ENCODE assay signal across 9 mouse cellular contexts in the genomic region with DNA sequence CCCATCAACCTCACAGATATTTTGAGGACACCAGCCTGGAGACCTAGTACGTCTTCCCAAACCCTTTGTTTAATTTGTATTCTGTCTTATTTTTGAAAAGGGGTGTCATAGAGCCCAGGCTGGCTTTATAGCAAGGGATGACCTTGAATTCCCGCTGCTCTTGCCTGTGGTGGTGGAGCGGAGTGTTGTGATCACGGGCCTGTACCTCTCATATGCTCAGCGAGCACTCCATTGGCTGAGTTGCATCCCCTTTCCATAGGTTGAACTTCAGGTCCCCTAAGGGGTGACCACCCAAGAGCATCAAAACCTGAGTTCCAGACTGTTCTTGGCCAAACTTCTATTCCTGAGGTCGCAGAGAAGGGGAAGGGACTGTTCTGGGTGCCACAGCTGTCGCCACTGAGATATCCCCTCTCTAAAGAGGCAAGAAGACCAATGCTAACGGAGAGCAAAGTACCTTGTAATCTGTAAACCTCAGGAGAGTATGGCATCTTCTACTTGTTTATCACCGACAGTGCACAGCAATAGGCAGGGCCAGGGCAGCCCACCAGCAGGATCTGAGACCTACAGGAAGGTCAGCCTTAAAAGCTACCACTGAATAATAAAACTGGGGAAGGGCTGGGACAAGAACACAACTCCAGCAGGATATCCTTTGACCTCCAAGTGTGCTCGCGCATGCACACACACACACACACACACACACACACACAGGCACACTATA. TPM values are rescaled to one million over a fixed set of nuclear protein-coding genes. Genes with fewer than 3 reads are reported as not detected.
DNase-seq lines count a peak whose midpoint lies in the region; ATAC-seq lines count a peak whose summit lies in the region.
"Had no signal": no experiment of that assay in that cellular context is flagged by ENCODE, and none has a peak within 500 bp of the region (broad histone marks: within the 10 kb centered on the region; RNA-seq: fewer than 3 reads in every experiment).

No protein-coding gene starts in this region.

- no peaks in the 10 kb centered on the region for H3K27me3 ChIP-seq in neural tube, embryonic 12.5 days (replicated peaks)
- no peaks in the 10 kb centered on the region for H3K27me3 ChIP-seq in limb, embryonic 13.5 days
- H3K27me3 ChIP-seq in stomach, embryonic 15.5 days (replicated peaks), result no peaks in the 10 kb centered on the region

- 84% methylated on average over 11 of the region's 11 CpGs for WGBS in neural tube, embryonic 12.5 days
- 78% methylated on average over 11 of the region's 11 CpGs for WGBS in limb, embryonic 13.5 days
- WGBS in stomach, embryonic 15.5 days, result 70% methylated on average over 11 of the region's 11 CpGs

- H3K9me3 ChIP-seq in neural tube, embryonic 12.5 days, result no peaks in the 10 kb centered on the region
- H3K9me3 ChIP-seq in limb, embryonic 13.5 days, result no peaks in the 10 kb centered on the region
- no peaks in the 10 kb centered on the region for H3K9me3 ChIP-seq in stomach, embryonic 15.5 days

- H3K27ac ChIP-seq in neural tube, embryonic 12.5 days, result peak overlapping the region; percentile 26; the same call in 1 of the 2 replicates
- H3K27ac ChIP-seq in limb, embryonic 13.5 days, result no peak overlapping the region
- 0 out of 2 replicates have a peak overlapping the region, but pooled peaks have one; percentile 32 for H3K27ac ChIP-seq in stomach, embryonic 15.5 days

- ATAC-seq in neural tube, embryonic 12.5 days (ENCODE audit: low FRiP score, low read depth), result 0 out of 2 replicates have a peak, but pooled peaks have one; percentile 17
- 0 out of 2 replicates have a peak, but pooled peaks have one; percentile 22 for ATAC-seq in limb, embryonic 13.5 days (ENCODE audit: low FRiP score, low read depth)
- no peak for ATAC-seq in stomach, embryonic 15.5 days (ENCODE audit: insufficient read depth, low FRiP score, low read depth)

- peak overlapping the region; percentile 7; the same call in 1 of the 2 replicates for H3K4me3 ChIP-seq in neural tube, embryonic 12.5 days
- peak overlapping the region; percentile 33 for H3K4me3 ChIP-seq in limb, embryonic 13.5 days
- no peak overlapping the region for H3K4me3 ChIP-seq in stomach, embryonic 15.5 days (replicated peaks)

- no peaks in the 10 kb centered on the region for H3K36me3 ChIP-seq in neural tube, embryonic 12.5 days
- H3K36me3 ChIP-seq in limb, embryonic 13.5 days, result no peaks in the 10 kb centered on the region
- no peaks in the 10 kb centered on the region for H3K36me3 ChIP-seq in stomach, embryonic 15.5 days

- peak overlapping the region; percentile 51 for H3K4me2 ChIP-seq in neural tube, embryonic 12.5 days (replicated peaks)
- peak overlapping the region; percentile 60 for H3K4me2 ChIP-seq in limb, embryonic 13.5 days (replicated peaks)
- peak overlapping the region; percentile 47 for H3K4me2 ChIP-seq in stomach, embryonic 15.5 days

- peaks cover 4% of the 10 kb centered on the region; the same call in 1 of the 2 replicates for H3K4me1 ChIP-seq in neural tube, embryonic 12.5 days
- H3K4me1 ChIP-seq in limb, embryonic 13.5 days, result peaks cover 12% of the 10 kb centered on the region
- no peaks in the 10 kb centered on the region for H3K4me1 ChIP-seq in stomach, embryonic 15.5 days

- H3K9ac ChIP-seq in neural tube, embryonic 12.5 days, result no peak overlapping the region
- H3K9ac ChIP-seq in limb, embryonic 13.5 days, result no peak overlapping the region
- H3K9ac ChIP-seq in stomach, embryonic 15.5 days, result no peak overlapping the region

- DNase-seq in cerebellum, adult 9-11 months, result peak; percentile 55
- no peak for DNase-seq in cerebellum, adult 11 months
- no peak for DNase-seq in neural tube, embryonic 10.5 days (ENCODE audit: extremely low spot score, low spot score)
- no peak for DNase-seq in retina, embryonic 14.5 days (ENCODE audit: low spot score)
- no peak for DNase-seq in urinary bladder, adult 18-20 months (ENCODE audit: low spot score in 2 of 2)

RNA-seq across cellular contexts. Expression of a gene that starts 3.5 kb away (rescaled TPM):
- 0.80 and 0.90 TPM in 2 replicates for polyA plus RNA-seq in neural tube, embryonic 12.5 days (2016; fragmentation: Nextera tagmentation; extraction: Ambion mirVana)
- polyA plus RNA-seq in limb, embryonic 13.5 days (2015; fragmentation: Nextera tagmentation; extraction: Ambion mirVana), result 6.1 and 7.1 TPM in 2 replicates
- 0.17 and 0.27 TPM in 2 replicates for polyA plus RNA-seq in stomach, embryonic 15.5 days (2015; fragmentation: Nextera tagmentation; extraction: Ambion mirVana)

RNA-seq across cellular contexts. Expression of a gene that starts 11.2 kb away (rescaled TPM):
- 18.2 and 19.7 TPM in 2 replicates for polyA plus RNA-seq in neural tube, embryonic 12.5 days (2016; fragmentation: Nextera tagmentation; extraction: Ambion mirVana)
- polyA plus RNA-seq in limb, embryonic 13.5 days (2015; fragmentation: Nextera tagmentation; extraction: Ambion mirVana), result 11.4 and 11.8 TPM in 2 replicates
- polyA plus RNA-seq in stomach, embryonic 15.5 days (2015; fragmentation: Nextera tagmentation; extraction: Ambion mirVana), result 10.3 TPM in 2 replicates

RNA-seq across cellular contexts. Expression of a gene that starts 12.2 kb away (rescaled TPM):
- polyA plus RNA-seq in neural tube, embryonic 12.5 days (2016; fragmentation: Nextera tagmentation; extraction: Ambion mirVana), result not detected in 2 replicates
- polyA plus RNA-seq in limb, embryonic 13.5 days (2015; fragmentation: Nextera tagmentation; extraction: Ambion mirVana), result not detected in 2 replicates
- not detected in 2 replicates for polyA plus RNA-seq in stomach, embryonic 15.5 days (2015; fragmentation: Nextera tagmentation; extraction: Ambion mirVana)
- polyA plus RNA-seq: neural tube, embryonic 11.5 days had no signal

RNA-seq across cellular contexts. Expression of a gene that starts 30.1 kb away (rescaled TPM):
- 101 and 106 TPM in 2 replicates for polyA plus RNA-seq in neural tube, embryonic 12.5 days (2016; fragmentation: Nextera tagmentation; extraction: Ambion mirVana)
- polyA plus RNA-seq in limb, embryonic 13.5 days (2015; fragmentation: Nextera tagmentation; extraction: Ambion mirVana), result 37.2 and 37.7 TPM in 2 replicates
- polyA plus RNA-seq in stomach, embryonic 15.5 days (2015; fragmentation: Nextera tagmentation; extraction: Ambion mirVana), result 19.8 and 21.1 TPM in 2 replicates

RNA-seq across cellular contexts. Expression of a gene that starts 43.6 kb away (rescaled TPM):
- polyA plus RNA-seq in neural tube, embryonic 12.5 days (2016; fragmentation: Nextera tagmentation; extraction: Ambion mirVana), result 209 and 219 TPM in 2 replicates
- polyA plus RNA-seq in limb, embryonic 13.5 days (2015; fragmentation: Nextera tagmentation; extraction: Ambion mirVana), result 1,007 and 1,170 TPM in 2 replicates
- 1,375 and 1,459 TPM in 2 replicates for polyA plus RNA-seq in stomach, embryonic 15.5 days (2015; fragmentation: Nextera tagmentation; extraction: Ambion mirVana)
